Mouse (Mus musculus) brain, embryonic 14.5 days (tissue): ENCODE results near the gene Jade1.

Source experiments
- CTCF ChIP-seq: fragments of 200-500 bp; IDR thresholded peaks from 2 replicates; pipeline ENCODE4 v1.5.1; 2012; ENCODE audit warnings: inconsistent platforms, mild to moderate bottlenecking, moderate library complexity, borderline replicate concordance; ENCODE audit not compliant: insufficient read depth, insufficient read length; ENCODE audit errors: extremely low read depth
- POLR2A ChIP-seq: fragments of 200-500 bp; IDR thresholded peaks from 2 replicates; pipeline ENCODE4 v1.6.1; 2012; ENCODE audit warnings: mild to moderate bottlenecking, inconsistent platforms, borderline replicate concordance; ENCODE audit not compliant: poor library complexity, insufficient read depth, insufficient read length, severe bottlenecking; ENCODE audit errors: extremely low read depth

DNA sequence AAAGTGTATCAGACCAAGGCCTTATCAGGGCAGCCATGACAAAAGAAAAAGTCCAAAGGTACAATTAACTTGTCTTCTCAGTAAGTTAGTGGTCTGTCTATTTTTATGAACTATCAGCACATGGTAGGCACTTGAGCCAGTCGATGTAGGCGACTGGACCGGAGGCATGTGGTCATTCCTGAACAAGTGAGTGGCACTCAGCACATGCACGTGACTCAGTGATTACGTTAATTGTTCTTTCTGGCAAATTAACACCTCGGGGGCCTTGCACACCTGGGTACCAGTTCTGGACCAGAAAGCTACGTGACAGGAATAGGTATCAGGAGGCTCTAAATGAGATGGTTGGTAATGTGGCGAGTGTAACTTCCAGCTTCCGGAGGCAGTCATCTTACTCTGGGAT, 51.5 kb downstream of the Jade1 start:
- TF ChIP-seq CTCF (no peak), POLR2A (no peak)
